Mouse (Mus musculus) forebrain, embryonic 11.5 days (tissue): ENCODE measurements around the gene Echs1. TPM values are rescaled to one million over a fixed set of nuclear protein-coding genes. Genes with fewer than 3 reads are reported as not detected.

Source experiments
- ATAC-seq: fragments of 200-750 bp; cut with Nextera tagmentation; replicated peaks from 2 replicates; pipeline ENCODE4 v1.8.0; 2017; ENCODE audit warnings: moderate TSS enrichment; ENCODE audit not compliant: low FRiP score
- DNase-seq: peaks from one replicate; pipeline ENCODE4 v3.0.0-alpha.2; 2017; ENCODE audit warnings: low spot score
- H3K27ac ChIP-seq: fragments of 300-500 bp; sonication (generic); 2 replicates; pipeline ENCODE4 v1.5.1; 2014; ENCODE audit warnings: low read depth, low read length
- H3K27me3 ChIP-seq: fragments of 300-500 bp; sonication (generic); 2 replicates; pipeline ENCODE4 v1.6.1; 2014; ENCODE audit warnings: mild to moderate bottlenecking, low read length, mixed read lengths; ENCODE audit not compliant: control insufficient read depth, insufficient read depth
- H3K36me3 ChIP-seq: fragments of 300-500 bp; sonication (generic); 2 replicates; pipeline ENCODE4 v1.6.1; 2014; ENCODE audit warnings: mild to moderate bottlenecking, low read length, moderate library complexity, mixed read lengths; ENCODE audit not compliant: control insufficient read depth, insufficient read depth
- H3K4me1 ChIP-seq: fragments of 300-500 bp; sonication (generic); replicated peaks from 2 replicates; pipeline ENCODE4 v1.6.1; 2014; ENCODE audit warnings: low read length, mixed read lengths; ENCODE audit not compliant: control insufficient read depth, insufficient read depth
- H3K4me2 ChIP-seq: fragments of 300-500 bp; sonication (generic); 2 replicates; pipeline ENCODE4 v1.6.1; 2014; ENCODE audit warnings: low read depth, mild to moderate bottlenecking, low read length, moderate library complexity, mixed read lengths; ENCODE audit not compliant: severe bottlenecking
- H3K4me3 ChIP-seq: fragments of 300-500 bp; sonication (generic); 2 replicates; pipeline ENCODE4 v1.5.1; 2014; ENCODE audit warnings: low read depth, low read length
- H3K9ac ChIP-seq: fragments of 300-500 bp; sonication (generic); 2 replicates; pipeline ENCODE4 v1.6.1; 2014; ENCODE audit warnings: low read length
- H3K9me3 ChIP-seq: fragments of 300-500 bp; sonication (generic); 2 replicates; pipeline ENCODE4 v1.6.1; 2016; ENCODE audit warnings: low read length, mixed read lengths; ENCODE audit not compliant: control insufficient read depth
- WGBS: fragments of 180-500 bp; shearing (Covaris S2); extraction: QIAGEN DNeasy Blood & Tissue Kit; methylation state at CpG from one replicate; pipeline ENCODE4 v1.1.7; 2014; 5-methylcytosine and 5-hydroxymethylcytosine counted together
- polyA plus RNA-seq: library from polyadenylated mRNA; unstranded; fragments of >200 nt; fragmentation: Nextera tagmentation; extraction: Ambion mirVana; gene quantifications from 2 replicates; pipeline ENCODE4 v1.2.1, GENCODE M21; 2014

Gene Echs1
- polyA plus RNA-seq: 143 and 147 TPM in 2 replicates

- Histone ChIP-seq H3K4me3 (peak within 1 kb of the TSS; percentile 56), H3K4me1 (no peaks in the 10 kb centered on the region), H3K4me2 (peak within 1 kb of the TSS; percentile 68), H3K27ac (0 out of 2 replicates have a peak within 1 kb of the TSS, but pooled peaks have one; percentile 3), H3K27me3 (no peaks in the 10 kb centered on the region), H3K36me3 (peaks cover 3% of the 10 kb centered on the region; the same call in 1 of the 2 replicates), H3K9ac (peak within 1 kb of the TSS; percentile 80), H3K9me3 (no peaks in the 10 kb centered on the region)
- ATAC-seq: peak; percentile 96
- 4% methylated on average over 28 of the region's 28 CpGs for WGBS
- peak; percentile 89 for DNase-seq
These were observed at the start of gene Echs1 for GRCm38 (mm10) chr7:140116329-140117054. Echs1 (minus strand) TSS chr7:140116476.

DNA sequence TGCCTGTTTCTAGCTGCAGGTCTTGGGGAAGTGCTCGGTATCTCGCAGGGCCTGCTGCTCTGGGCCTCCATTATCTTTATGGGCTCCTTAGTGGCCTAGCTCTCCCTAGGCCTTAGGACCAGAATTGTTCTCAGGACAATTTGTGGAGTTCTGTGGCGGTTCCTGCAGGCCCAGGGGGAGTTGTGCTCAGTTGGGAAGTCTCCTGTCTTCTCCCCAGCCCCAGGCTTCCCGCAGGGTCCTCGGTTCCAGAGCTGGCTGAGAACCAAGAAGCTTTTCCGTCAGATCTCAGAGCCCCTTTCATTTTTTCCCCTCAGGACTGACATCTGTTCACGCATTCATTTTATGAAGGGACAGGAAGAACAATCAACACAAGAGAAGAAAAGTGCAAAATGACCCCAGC, 48.4 kb upstream of the Echs1 start, which contains the start of gene Olfr522:
TSS of gene Olfr522 (minus strand) at position 101 of the 400 bp plus-strand sequence.
- no peak for DNase-seq
- 75% methylated on average over 7 of the region's 7 CpGs for WGBS
- Histone ChIP-seq H3K36me3 (no peaks in the 10 kb centered on the region), H3K9me3 (no peaks in the 10 kb centered on the region), H3K27me3 (no peaks in the 10 kb centered on the region), H3K9ac (no peak within 1 kb of the TSS), H3K27ac (no peak within 1 kb of the TSS), H3K4me2 (no peak within 1 kb of the TSS), H3K4me1 (no peaks in the 10 kb centered on the region), H3K4me3 (no peak within 1 kb of the TSS)
- ATAC-seq: no peak

- no peak overlapping the region for H3K27ac ChIP-seq
- H3K4me1 ChIP-seq: no peaks in the 10 kb centered on the region
- 85% methylated on average over 3 of the region's 3 CpGs for WGBS
- H3K9me3 ChIP-seq: no peaks in the 10 kb centered on the region
- no peak overlapping the region for H3K4me2 ChIP-seq
- H3K27me3 ChIP-seq: no peaks in the 10 kb centered on the region
- H3K4me3 ChIP-seq: no peak overlapping the region
- ATAC-seq: no peak
- no peak for DNase-seq
- no peaks in the 10 kb centered on the region for H3K36me3 ChIP-seq
- no peak overlapping the region for H3K9ac ChIP-seq
These were observed 44.1 kb upstream of the Echs1 start for GRCm38 (mm10) chr7:140160363-140160762.

DNA sequence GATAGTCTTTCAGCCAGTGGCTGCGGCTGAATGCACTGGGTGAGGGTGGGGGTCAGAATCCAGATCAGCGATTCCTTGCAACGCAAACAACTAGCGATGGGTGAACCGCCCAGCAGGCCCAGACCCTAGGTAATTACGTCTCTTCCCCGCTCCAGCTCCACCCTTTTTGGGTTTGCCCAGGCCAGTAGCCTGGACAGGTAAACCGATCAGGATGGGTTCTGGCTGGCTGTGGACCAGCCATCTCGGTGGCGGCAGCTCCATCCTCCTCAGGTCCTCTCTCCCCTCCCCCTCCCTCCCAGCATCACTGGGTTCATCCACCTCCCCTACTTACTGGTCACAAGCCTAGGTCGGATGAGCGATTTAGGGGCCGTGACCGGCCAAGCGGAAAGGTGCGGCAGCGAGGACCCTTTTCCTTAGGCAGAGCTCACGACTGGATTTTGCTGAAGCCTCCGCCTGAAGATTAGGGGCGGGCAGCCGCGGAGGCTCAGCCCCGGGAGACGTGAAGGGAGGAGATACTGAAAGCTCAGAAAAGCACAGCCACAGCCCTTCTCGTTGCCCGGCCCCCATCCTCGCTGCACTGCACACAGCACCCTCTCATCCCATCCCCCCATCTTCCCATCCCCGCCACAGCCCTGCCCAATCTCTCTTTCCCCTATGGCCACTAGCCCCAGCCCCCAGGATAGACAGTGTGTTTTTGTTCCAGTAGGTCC, 38.1 kb upstream of the Echs1 start, which contains the start of gene Sprn:
TSS of gene Sprn (minus strand) at position 660 of the 710 bp plus-strand sequence.
- peaks cover 9% of the 10 kb centered on the region for H3K4me1 ChIP-seq
- no peak for DNase-seq
- peak within 1 kb of the TSS; percentile 54 for H3K4me2 ChIP-seq
- peaks cover 21% of the 10 kb centered on the region for H3K27me3 ChIP-seq
- no peaks in the 10 kb centered on the region for H3K9me3 ChIP-seq
- H3K36me3 ChIP-seq: no peaks in the 10 kb centered on the region
- WGBS: 2% methylated on average over 28 of the region's 28 CpGs
- H3K4me3 ChIP-seq: peak within 1 kb of the TSS; percentile 27
- no peak within 1 kb of the TSS for H3K27ac ChIP-seq
- H3K9ac ChIP-seq: peak within 1 kb of the TSS; percentile 55
- ATAC-seq: peak; percentile 49; the same call in 1 of the 2 replicates

- Histone ChIP-seq H3K4me2 (peak overlapping the region; percentile 54), H3K4me1 (peaks cover 9% of the 10 kb centered on the region), H3K27ac (no peak overlapping the region), H3K9me3 (no peaks in the 10 kb centered on the region), H3K27me3 (peaks cover 21% of the 10 kb centered on the region), H3K36me3 (no peaks in the 10 kb centered on the region), H3K9ac (peak overlapping the region; percentile 55; the same call in 1 of the 2 replicates), H3K4me3 (peak overlapping the region; percentile 27; the same call in 1 of the 2 replicates)
- WGBS: 15% methylated on average over 4 of the region's 4 CpGs
- DNase-seq (no peak), ATAC-seq (no peak)
These were observed 37.5 kb upstream of the Echs1 start for GRCm38 (mm10) chr7:140153829-140154217.

DNA sequence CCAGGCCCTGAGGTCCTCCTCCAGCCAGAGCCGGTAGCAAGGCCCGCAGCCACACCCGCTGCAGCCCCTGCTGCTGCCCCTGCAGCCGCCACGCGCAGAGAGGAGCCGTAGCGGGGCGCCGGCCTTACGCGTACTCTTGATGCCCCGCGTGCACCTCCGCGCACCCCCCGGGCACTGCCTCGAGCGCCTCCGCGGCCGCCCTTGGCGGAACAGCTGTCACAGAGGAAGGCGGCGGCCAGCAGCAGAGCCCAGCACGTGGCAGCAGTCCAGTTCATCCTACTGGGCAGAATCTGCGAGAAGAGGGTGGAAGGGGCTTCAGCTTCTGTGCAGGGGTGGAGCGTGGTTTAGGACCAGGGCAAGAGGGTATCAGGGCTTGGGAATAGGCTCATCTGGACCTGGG, 37.1 kb upstream of the Echs1 start:
- H3K27ac ChIP-seq: no peak overlapping the region
- H3K9me3 ChIP-seq: no peaks in the 10 kb centered on the region
- H3K4me1 ChIP-seq: peaks cover 9% of the 10 kb centered on the region
- 0 out of 2 replicates have a peak overlapping the region, but pooled peaks have one; percentile 23 for H3K9ac ChIP-seq
- DNase-seq: peak; percentile 67
- H3K27me3 ChIP-seq: peaks cover 21% of the 10 kb centered on the region
- 2% methylated on average over 28 of the region's 28 CpGs for WGBS
- H3K4me2 ChIP-seq: peak overlapping the region; percentile 44
- peak overlapping the region; percentile 14; the same call in 1 of the 2 replicates for H3K4me3 ChIP-seq
- H3K36me3 ChIP-seq: no peaks in the 10 kb centered on the region
- ATAC-seq: peak; percentile 46

GRCm38 (mm10) chr7:140144550-140144949, 28.3 kb upstream of the Echs1 start:
- Histone ChIP-seq H3K27ac (no peak overlapping the region), H3K4me3 (no peak overlapping the region), H3K4me1 (no peaks in the 10 kb centered on the region), H3K27me3 (no peaks in the 10 kb centered on the region), H3K4me2 (no peak overlapping the region), H3K9ac (no peak overlapping the region), H3K9me3 (no peaks in the 10 kb centered on the region), H3K36me3 (no peaks in the 10 kb centered on the region)
- no peak for ATAC-seq
- no peak for DNase-seq
- WGBS: 88% methylated on average over 4 of the region's 4 CpGs

DNA sequence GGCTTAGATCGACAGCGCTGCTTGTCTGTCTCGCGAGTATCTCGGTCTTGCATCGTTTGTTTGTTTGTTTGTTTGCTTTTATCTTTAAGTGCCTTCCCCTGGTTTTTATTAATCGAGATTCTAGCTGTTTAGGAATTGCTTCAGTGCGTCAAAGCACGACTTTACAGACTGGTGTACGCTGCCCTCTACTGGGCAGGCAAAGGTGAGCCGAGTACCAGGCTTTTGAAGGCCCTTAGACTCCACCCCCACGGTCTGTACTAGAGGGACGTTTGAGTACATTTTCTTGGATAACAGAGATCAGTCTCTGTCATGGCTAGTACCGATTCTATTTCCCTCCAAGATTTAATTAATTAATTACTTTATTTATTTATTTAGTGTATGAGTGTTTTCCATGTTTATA, 25.1 kb upstream of the Echs1 start:
- H3K9me3 ChIP-seq: no peaks in the 10 kb centered on the region
- WGBS: 8% methylated on average over 14 of the region's 14 CpGs
- H3K4me2 ChIP-seq: no peak overlapping the region
- ATAC-seq: 0 out of 2 replicates have a peak, but pooled peaks have one; percentile 22
- no peak overlapping the region for H3K9ac ChIP-seq
- DNase-seq: peak; percentile 68
- H3K4me3 ChIP-seq: no peak overlapping the region
- 0 out of 2 replicates have a peak, but pooled peaks cover 2% of the 10 kb centered on the region for H3K4me1 ChIP-seq
- no peaks in the 10 kb centered on the region for H3K36me3 ChIP-seq
- H3K27ac ChIP-seq: no peak overlapping the region
- H3K27me3 ChIP-seq: no peaks in the 10 kb centered on the region
